Mouse (Mus musculus) heart, adult 2 months (tissue): ENCODE results near the gene Gm9803. TPM values are rescaled to one million over a fixed set of nuclear protein-coding genes. Genes with fewer than 3 reads are reported as not detected.

ENCODE experiments used
- DNase-seq, 2 experiments: peaks; one replicate each; pipeline ENCODE4 v3.0.0; 2021
- H3K27ac ChIP-seq: fragments of 200-600 bp; 2 replicates; pipeline ENCODE4 v1.8.1; 2022
- H3K27me3 ChIP-seq: fragments of 200-500 bp; 2 replicates; pipeline ENCODE4 v1.6.1; 2012; ENCODE audit warnings: mild to moderate bottlenecking, low read length, inconsistent platforms, mixed read lengths; ENCODE audit not compliant: control insufficient read depth, insufficient read depth
- H3K36me3 ChIP-seq: fragments of 200-500 bp; 2 replicates; pipeline ENCODE4 v1.6.1; 2012; ENCODE audit warnings: low read length, inconsistent platforms; ENCODE audit not compliant: control insufficient read depth, insufficient read depth
- H3K4me1 ChIP-seq: fragments of 200-500 bp; 2 replicates; pipeline ENCODE4 v1.6.1; 2011; ENCODE audit warnings: low read length; ENCODE audit not compliant: control insufficient read depth, insufficient read depth
- H3K4me3 ChIP-seq: fragments of 200-600 bp; 2 replicates; pipeline ENCODE4 v1.8.1; 2022
- H3K79me2 ChIP-seq: fragments of 200-500 bp; replicated peaks from 2 replicates; pipeline ENCODE4 v1.6.1; 2012; ENCODE audit warnings: mild to moderate bottlenecking, inconsistent platforms, low read length, moderate library complexity, mixed read lengths; ENCODE audit not compliant: control insufficient read depth, insufficient read depth
- H3K9ac ChIP-seq: fragments of 200-500 bp; 2 replicates; pipeline ENCODE4 v1.6.1; 2012; ENCODE audit warnings: low read depth, mild to moderate bottlenecking, control low read depth, inconsistent platforms, low read length, mixed read lengths
- CTCF ChIP-seq: fragments of 200-600 bp; IDR thresholded peaks from 2 replicates; pipeline ENCODE4 v1.8.1; 2022; ENCODE audit warnings: antibody characterized with exemption, mild to moderate bottlenecking, moderate library complexity
- EP300 ChIP-seq: fragments of 200-500 bp; IDR thresholded peaks from 2 replicates; pipeline ENCODE4 v1.6.1; 2011; ENCODE audit warnings: low read depth, low read length, control low read depth; ENCODE audit not compliant: insufficient read depth
- POLR2A ChIP-seq: fragments of 200-500 bp; IDR thresholded peaks from 2 replicates; pipeline ENCODE4 v1.6.1; 2011; ENCODE audit warnings: mild to moderate bottlenecking, low read depth, low read length, control low read depth; ENCODE audit not compliant: insufficient read depth
- WGBS: fragments of 180-500 bp; shearing (Covaris S2); methylation state at CpG from one replicate; pipeline ENCODE4 v1.1.7; 2018; 5-methylcytosine and 5-hydroxymethylcytosine counted together
- intact Hi-C: fragments of 180-260 bp; cut with DNase I; formaldehyde crosslinking; loops from one replicate; pipeline ENCODE4 v1.15.1; 2025
- polyA plus RNA-seq: library from polyadenylated mRNA; depleted of rRNA; stranded (reverse); fragments of >200 nt; gene quantifications from 2 replicates; pipeline ENCODE4 v1.2.3, GENCODE M21; 2012
- total RNA-seq, 2 experiments: library from RNA; stranded (reverse); gene quantifications; 2 replicates each; pipeline ENCODE4 v1.2.3; 2021

The Gm9803 gene
- total and polyA plus RNA-seq, 3 experiments = 7.9 to 95.5 (median 18.6) TPM

- Histone ChIP-seq H3K4me3 (no peak overlapping the region), H3K36me3 (peaks cover 3% of the 10 kb centered on the region; the same call in 1 of the 2 replicates), H3K9ac (no peak overlapping the region), H3K4me1 (peaks cover 4% of the 10 kb centered on the region), H3K27me3 (no peaks in the 10 kb centered on the region), H3K27ac (no peak overlapping the region; the same call in 1 of the 2 replicates), H3K79me2 (no peaks in the 10 kb centered on the region; the same call in 1 of the 2 replicates)
- no peak for DNase-seq
- TF ChIP-seq EP300 (no peak), CTCF (no peak), POLR2A (no peak)
- 78% methylated on average over 5 of the region's 5 CpGs for WGBS
- intact Hi-C loops = loop anchor here (10.0 kb wide), 1 partner anchor 1526 kb away; the partner anchor contains the start of gene Prep
These were observed 14.9 kb downstream of the Gm9803 start for GRCm38 (mm10) chr10:43538831-43539230.

- intact Hi-C loops = loop anchor here (1.0 to 10.0 kb wide), 3 partner anchors 61 to 1525 kb away; partner anchors contain the start of genes Prep, Qrsl1 and Rtn4ip1
- DNase-seq = no peak
- Histone ChIP-seq H3K36me3 (peaks cover 3% of the 10 kb centered on the region; the same call in 1 of the 2 replicates), H3K27ac (peak overlapping the region; percentile 93), H3K79me2 (no peaks in the 10 kb centered on the region; the same call in 1 of the 2 replicates), H3K4me3 (peak overlapping the region; percentile 75), H3K4me1 (peaks cover 4% of the 10 kb centered on the region), H3K9ac (peak overlapping the region; percentile 97), H3K27me3 (no peaks in the 10 kb centered on the region)
- 12% methylated on average over 12 of the region's 12 CpGs for WGBS
- no peak for TF ChIP-seq EP300
- TF ChIP-seq CTCF = no peak
- no peak for TF ChIP-seq POLR2A
These were observed 15.9 kb downstream of the Gm9803 start for GRCm38 (mm10) chr10:43539746-43540310.

- peak within 1 kb of the TSS; percentile 97 for H3K9ac ChIP-seq
- 1% methylated on average over 51 of the region's 56 CpGs for WGBS
- peak; percentile 97 to 98 for DNase-seq
- no peaks in the 10 kb centered on the region for H3K27me3 ChIP-seq
- intact Hi-C loops = loop anchor here (1.0 kb wide), 2 partner anchors 61 to 361 kb away; partner anchors contain the start of genes Qrsl1 and Rtn4ip1
- H3K4me3 ChIP-seq = peak within 1 kb of the TSS; percentile 75
- TF ChIP-seq EP300 (peak; percentile 85; the same call in 1 of the 2 replicates), POLR2A (peak; percentile 69), CTCF (peak; percentile 90)
- no peaks in the 10 kb centered on the region; the same call in 1 of the 2 replicates for H3K79me2 ChIP-seq
- H3K36me3 ChIP-seq = peaks cover 3% of the 10 kb centered on the region; the same call in 1 of the 2 replicates
- peak within 1 kb of the TSS; percentile 93 for H3K27ac ChIP-seq
- H3K4me1 ChIP-seq = peaks cover 4% of the 10 kb centered on the region
These were observed 16.7 kb downstream of the Gm9803 start, which contains the start of gene 1700021F05Rik for GRCm38 (mm10) chr10:43540442-43541152. 1700021F05Rik (minus strand) TSS chr10:43540994.

GRCm38 (mm10) chr10:43541153-43541544 lies 17.3 kb downstream of the Gm9803 start:
- no peak for DNase-seq
- no peaks in the 10 kb centered on the region for H3K27me3 ChIP-seq
- H3K9ac ChIP-seq = no peak overlapping the region
- peaks cover 3% of the 10 kb centered on the region; the same call in 1 of the 2 replicates for H3K36me3 ChIP-seq
- intact Hi-C loops = no loop called here
- peaks cover 4% of the 10 kb centered on the region for H3K4me1 ChIP-seq
- TF ChIP-seq EP300 (no peak), CTCF (peak; percentile 42)
- no peaks in the 10 kb centered on the region; the same call in 1 of the 2 replicates for H3K79me2 ChIP-seq
- no peak overlapping the region for H3K27ac ChIP-seq
- peak overlapping the region; percentile 2; the same call in 1 of the 2 replicates for H3K4me3 ChIP-seq
- 35% methylated on average over 8 of the region's 8 CpGs for WGBS

- WGBS = 54% methylated on average over 5 of the region's 5 CpGs
- H3K4me3 ChIP-seq = no peak overlapping the region
- no peak for DNase-seq
- no peak overlapping the region for H3K9ac ChIP-seq
- H3K4me1 ChIP-seq = no peaks in the 10 kb centered on the region
- no peaks in the 10 kb centered on the region for H3K36me3 ChIP-seq
- H3K27me3 ChIP-seq = no peaks in the 10 kb centered on the region
- no peaks in the 10 kb centered on the region for H3K79me2 ChIP-seq
- no peak overlapping the region for H3K27ac ChIP-seq
- intact Hi-C loops = no loop called here
- TF ChIP-seq CTCF (peak; percentile 27; the same call in 1 of the 2 replicates), POLR2A (no peak)
These were observed 25.5 kb downstream of the Gm9803 start for GRCm38 (mm10) chr10:43549411-43549810.
